Comparison of ENCODE assay signal across 14 mouse cellular contexts in genomic region chr7:77632656-77633055, GRCm38 (mm10).
A peak's percentile ranks its signal among the peaks of the same experiment; 100 is the strongest.
DNase-seq lines count a peak whose midpoint lies in the region; ATAC-seq and TF ChIP-seq lines count a peak whose summit lies in the region.
"Had no signal": no experiment of that assay in that cellular context is flagged by ENCODE, and none has a peak within 500 bp of the region (broad histone marks: within the 10 kb centered on the region; RNA-seq: fewer than 3 reads in every experiment).

No protein-coding gene starts in this region.

- H3K4me3 ChIP-seq in hindbrain, embryonic 11.5 days (ENCODE audit: low read depth, low read length) = no peak overlapping the region
- H3K4me3 ChIP-seq in hindbrain, embryonic 10.5 days = no peak overlapping the region
- H3K4me3 ChIP-seq in forebrain, postnatal 0 days (ENCODE audit: low read depth, low read length) = no peak overlapping the region
- no peak overlapping the region for H3K4me3 ChIP-seq in midbrain, embryonic 15.5 days
- H3K4me3 ChIP-seq: embryonic facial prominence, embryonic 13.5 days; gastrocnemius, adult 2 months; heart, embryonic 12.5 days had no signal

- no peak overlapping the region for H3K4me2 ChIP-seq in hindbrain, embryonic 11.5 days (replicated peaks; ENCODE audit: low read depth, low read length)
- H3K4me2 ChIP-seq in forebrain, postnatal 0 days (ENCODE audit: low read depth) = no peak overlapping the region
- no peak overlapping the region for H3K4me2 ChIP-seq in midbrain, embryonic 15.5 days
- H3K4me2 ChIP-seq: embryonic facial prominence, embryonic 13.5 days; heart, embryonic 12.5 days had no signal

- peak; percentile 27; the same call in 1 of the 2 replicates for ATAC-seq in hindbrain, embryonic 11.5 days (ENCODE audit: low FRiP score)
- peak; percentile 56; the same call in 1 of the 2 replicates for ATAC-seq in forebrain, postnatal 0 days
- 0 out of 2 replicates have a peak, but pooled peaks have one; percentile 17 for ATAC-seq in midbrain, embryonic 15.5 days (replicated peaks)
- ATAC-seq: intestine, embryonic 16.5 days had no signal

- no peaks in the 10 kb centered on the region for H3K9me3 ChIP-seq in hindbrain, embryonic 11.5 days (ENCODE audit: control insufficient read depth, low read length)
- H3K9me3 ChIP-seq in hindbrain, embryonic 10.5 days = no peaks in the 10 kb centered on the region
- no peaks in the 10 kb centered on the region for H3K9me3 ChIP-seq in forebrain, postnatal 0 days (ENCODE audit: low read length)
- no peaks in the 10 kb centered on the region for H3K9me3 ChIP-seq in midbrain, embryonic 15.5 days
- H3K9me3 ChIP-seq: embryonic facial prominence, embryonic 13.5 days; heart, embryonic 12.5 days had no signal

- no peaks in the 10 kb centered on the region for H3K36me3 ChIP-seq in hindbrain, embryonic 11.5 days (ENCODE audit: control insufficient read depth, insufficient read depth, low read length)
- no peaks in the 10 kb centered on the region for H3K36me3 ChIP-seq in hindbrain, embryonic 10.5 days
- H3K36me3 ChIP-seq in forebrain, postnatal 0 days (ENCODE audit: insufficient read depth) = no peaks in the 10 kb centered on the region
- no peaks in the 10 kb centered on the region for H3K36me3 ChIP-seq in midbrain, embryonic 15.5 days (replicated peaks)
- H3K36me3 ChIP-seq: embryonic facial prominence, embryonic 13.5 days; heart, embryonic 12.5 days had no signal

- H3K27ac ChIP-seq in hindbrain, embryonic 11.5 days (ENCODE audit: low read depth, low read length) = no peak overlapping the region
- H3K27ac ChIP-seq in hindbrain, embryonic 10.5 days = no peak overlapping the region
- H3K27ac ChIP-seq in forebrain, postnatal 0 days (ENCODE audit: low read depth, low read length) = no peak overlapping the region
- H3K27ac ChIP-seq in midbrain, embryonic 15.5 days = no peak overlapping the region
- H3K27ac ChIP-seq: embryonic facial prominence, embryonic 13.5 days; gastrocnemius, adult 2 months had no signal

- peak; percentile 2 for DNase-seq in hindbrain, embryonic 11.5 days (ENCODE audit: low spot score)
- DNase-seq in hindbrain, embryonic 10.5 days (ENCODE audit: low spot score) = no peak
- DNase-seq in brain, embryonic 14.5 days (ENCODE audit: low read depth) = peak; percentile 75
- DNase-seq in forebrain, postnatal 0 days = no peak
- no peak for DNase-seq in frontal cortex, adult 2 months (ENCODE audit: extremely low spot score in 1 of 2, low spot score in 1 of 2)
- DNase-seq in thymus, postnatal 4 days = no peak
- DNase-seq: gastrocnemius, adult 2 months; left cerebral cortex, postnatal 4 days; lung, adult 18-20 months; right cerebral cortex, adult 18-20 months had no signal

- H3K4me1 ChIP-seq in hindbrain, embryonic 11.5 days (replicated peaks; ENCODE audit: control insufficient read depth, insufficient read depth, low read length) = no peaks in the 10 kb centered on the region
- H3K4me1 ChIP-seq in hindbrain, embryonic 10.5 days (replicated peaks) = peaks cover 10% of the 10 kb centered on the region
- no peaks in the 10 kb centered on the region for H3K4me1 ChIP-seq in forebrain, postnatal 0 days (ENCODE audit: insufficient read depth)
- no peaks in the 10 kb centered on the region for H3K4me1 ChIP-seq in midbrain, embryonic 15.5 days
- H3K4me1 ChIP-seq: embryonic facial prominence, embryonic 13.5 days; heart, embryonic 12.5 days had no signal

- H3K27me3 ChIP-seq in hindbrain, embryonic 11.5 days (ENCODE audit: control insufficient read depth, insufficient read depth, low read length) = no peaks in the 10 kb centered on the region
- no peaks in the 10 kb centered on the region for H3K27me3 ChIP-seq in hindbrain, embryonic 10.5 days (ENCODE audit: insufficient read depth, poor library complexity, severe bottlenecking)
- H3K27me3 ChIP-seq in forebrain, postnatal 0 days (ENCODE audit: insufficient read depth, low read length) = no peaks in the 10 kb centered on the region
- H3K27me3 ChIP-seq in midbrain, embryonic 15.5 days (replicated peaks) = no peaks in the 10 kb centered on the region
- H3K27me3 ChIP-seq: embryonic facial prominence, embryonic 13.5 days; heart, embryonic 12.5 days had no signal

- no peak for TF ChIP-seq CTCF in brain, embryonic 14.5 days (IDR thresholded peaks at IDR 0.05; ENCODE audit: borderline replicate concordance, extremely low read depth, insufficient read depth, insufficient read length)
- no peak for TF ChIP-seq CTCF in forebrain, postnatal 0 days (IDR thresholded peaks at IDR 0.05; ENCODE audit: low read depth)

- TF ChIP-seq POLR2A in brain, embryonic 14.5 days (IDR thresholded peaks at IDR 0.05; ENCODE audit: borderline replicate concordance, extremely low read depth, insufficient read depth, insufficient read length, poor library complexity, severe bottlenecking) = no peak

- H3K9ac ChIP-seq in hindbrain, embryonic 11.5 days (ENCODE audit: low read depth, low read length) = no peak overlapping the region
- no peak overlapping the region for H3K9ac ChIP-seq in forebrain, postnatal 0 days
- no peak overlapping the region for H3K9ac ChIP-seq in midbrain, embryonic 15.5 days
- H3K9ac ChIP-seq: embryonic facial prominence, embryonic 13.5 days; heart, embryonic 12.5 days had no signal

- WGBS in hindbrain, embryonic 11.5 days = 9% methylated on average over 1 of the region's 1 CpGs
- WGBS in hindbrain, embryonic 10.5 days = 24% methylated on average over 1 of the region's 1 CpGs
- 8% methylated on average over 1 of the region's 1 CpGs for WGBS in forebrain, postnatal 0 days
- WGBS in midbrain, embryonic 15.5 days = 24% methylated on average over 1 of the region's 1 CpGs

Comparison
In these comparisons a context has a peak if more than half of its experiments do, and no peak if none do; other contexts are left out.
1. DNase-seq: peak in hindbrain, embryonic 11.5 days (single experiment) and brain, embryonic 14.5 days (single experiment); none in hindbrain, embryonic 10.5 days (single experiment), forebrain, postnatal 0 days (single experiment), frontal cortex, adult 2 months (0 of 2) and thymus, postnatal 4 days (single experiment).
2. Peak in every context shown above with its lines, with median percentiles within 50 percentile points of each other: ATAC-seq.